Mouse (Mus musculus) naive thymus-derived CD4-positive, alpha-beta T cell, adult 2 months (primary cell): ENCODE data around the gene Aff4.
A peak's percentile ranks its signal among the peaks of the same experiment; 100 is the strongest.
"Not testable (repeated sequence)": the region's sequence is repeated elsewhere in the genome, so short reads cannot be mapped to it uniquely, and the experiment has no call there.

Experiments
- DNase-seq: peaks from one replicate; pipeline ENCODE4 v3.0.0-alpha.2; 2011; ENCODE audit warnings: low read depth

The Aff4 gene

DNA sequence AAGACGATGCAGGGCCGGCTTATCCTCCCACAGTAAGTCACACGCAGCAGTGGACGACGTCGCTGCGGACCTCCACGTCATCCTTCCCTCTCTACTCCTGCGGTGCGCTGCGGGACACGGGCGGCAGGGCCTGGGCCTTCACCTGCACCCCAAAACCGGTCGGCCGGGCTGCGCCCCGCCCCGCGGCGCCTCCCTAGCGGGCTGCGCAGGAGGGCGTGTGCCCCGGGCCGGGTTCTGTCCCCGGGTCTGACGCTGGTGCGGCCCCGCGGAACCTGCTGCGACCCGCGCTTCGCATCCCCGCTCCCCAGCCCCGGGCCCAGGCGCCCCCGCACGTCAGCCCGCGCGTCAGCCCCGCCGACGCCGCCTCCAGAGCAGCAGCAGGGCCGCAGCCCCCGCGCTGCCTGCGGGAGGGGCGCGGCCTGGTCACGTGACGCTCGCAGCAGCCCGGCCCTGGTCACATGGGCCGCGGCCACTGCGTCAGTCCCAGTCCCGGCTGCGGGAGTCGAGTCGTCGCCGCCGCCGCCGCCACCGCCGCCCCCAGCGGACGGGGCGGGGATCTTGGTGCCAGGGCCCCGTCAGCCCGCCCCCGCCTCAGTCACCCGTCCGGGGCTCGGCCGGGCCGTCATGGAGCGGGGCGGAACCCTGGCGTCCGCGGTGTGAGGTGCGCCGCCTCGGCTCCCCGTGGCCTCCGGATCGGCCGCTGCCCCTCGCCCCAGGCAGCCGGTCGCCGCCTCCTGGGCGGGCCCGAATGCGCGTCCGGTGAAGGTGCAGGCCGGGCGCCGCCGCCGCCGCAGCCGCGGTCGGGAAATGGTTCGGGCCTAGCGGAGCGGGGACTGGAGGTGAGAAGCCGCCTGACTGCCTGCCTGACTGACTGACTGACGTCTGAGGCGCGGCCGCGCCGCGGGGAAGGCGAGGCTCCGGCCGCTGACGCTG, at the start of gene Aff4:
TSS of gene Aff4 (plus strand) at position 543 of the 933 bp plus-strand sequence.
- DNase-seq, result peak; percentile 94

DNA sequence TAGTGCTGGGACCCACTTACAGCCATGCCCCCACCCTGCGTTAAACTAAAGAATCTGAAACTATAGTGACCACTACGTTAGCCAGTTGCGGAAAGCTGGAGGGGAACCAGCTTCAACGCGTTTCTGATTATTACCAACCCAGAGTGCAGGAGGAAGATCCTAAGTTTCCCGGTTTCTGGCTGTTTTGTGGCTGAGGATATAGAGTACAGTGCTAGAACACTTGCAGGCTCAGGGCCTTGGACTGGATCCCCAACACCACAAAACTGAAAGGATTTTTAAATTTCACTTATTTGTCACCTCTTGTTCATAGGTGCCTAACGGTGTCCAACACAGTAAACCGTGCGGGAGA, 49.5 kb upstream of the Aff4 start:
- peak; percentile 32 for DNase-seq

DNA sequence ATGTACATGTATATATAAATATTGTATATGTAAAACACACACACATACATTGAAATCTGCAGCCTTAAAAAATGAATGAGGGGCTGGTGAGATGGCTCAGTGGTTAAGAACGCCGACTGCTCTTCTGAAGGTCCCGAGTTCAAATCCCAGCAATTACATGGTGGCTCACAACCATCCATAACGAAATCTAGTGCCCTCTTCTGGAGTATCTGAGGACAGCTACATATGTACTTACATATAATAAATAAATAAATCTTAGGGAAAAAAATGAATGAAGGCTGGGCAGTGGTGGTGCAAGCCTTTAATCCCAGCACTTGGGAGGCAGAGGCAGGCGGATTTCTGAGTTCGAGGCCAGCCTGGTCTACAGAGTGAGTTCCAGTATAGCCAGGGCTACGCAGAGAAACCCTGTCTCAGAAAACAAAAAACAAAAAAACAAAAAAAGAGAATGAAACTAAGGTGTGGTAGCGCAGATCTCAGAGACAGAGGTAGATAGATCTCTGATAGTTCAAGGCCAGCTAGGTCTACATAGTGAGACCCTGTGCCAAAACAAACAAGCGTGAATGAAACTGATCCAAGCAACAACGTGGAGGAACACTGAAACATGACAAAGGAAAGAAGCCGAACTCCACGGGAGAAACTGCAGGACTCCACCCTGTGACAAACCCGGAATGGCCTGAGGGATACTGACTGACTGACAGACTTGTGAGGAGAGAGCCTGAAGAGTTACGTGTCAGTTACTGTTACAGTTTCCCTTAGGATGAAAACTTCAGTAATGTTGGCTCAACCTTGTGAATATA, 46.4 kb upstream of the Aff4 start:
- no peak for DNase-seq

DNA sequence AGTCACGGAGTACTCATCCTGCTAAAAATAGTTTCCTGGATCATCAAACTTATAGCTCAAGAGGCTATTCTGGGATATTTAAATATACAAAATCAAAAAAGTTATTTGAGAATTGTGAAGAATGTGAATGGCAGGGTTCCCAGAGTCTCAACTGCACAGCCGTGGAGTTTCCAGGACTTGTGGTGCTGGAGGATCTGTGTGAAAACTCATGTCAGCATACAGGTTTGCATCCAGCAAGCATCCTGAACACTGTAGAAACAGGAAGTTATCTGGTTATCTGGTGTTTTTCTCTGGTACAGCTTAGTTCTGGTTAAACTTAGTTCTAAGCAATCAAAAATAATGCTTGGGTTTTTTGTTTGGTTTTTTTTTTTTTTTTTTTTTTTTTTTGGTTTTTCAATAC, 43.7 kb upstream of the Aff4 start:
- DNase-seq, result no peak

DNA sequence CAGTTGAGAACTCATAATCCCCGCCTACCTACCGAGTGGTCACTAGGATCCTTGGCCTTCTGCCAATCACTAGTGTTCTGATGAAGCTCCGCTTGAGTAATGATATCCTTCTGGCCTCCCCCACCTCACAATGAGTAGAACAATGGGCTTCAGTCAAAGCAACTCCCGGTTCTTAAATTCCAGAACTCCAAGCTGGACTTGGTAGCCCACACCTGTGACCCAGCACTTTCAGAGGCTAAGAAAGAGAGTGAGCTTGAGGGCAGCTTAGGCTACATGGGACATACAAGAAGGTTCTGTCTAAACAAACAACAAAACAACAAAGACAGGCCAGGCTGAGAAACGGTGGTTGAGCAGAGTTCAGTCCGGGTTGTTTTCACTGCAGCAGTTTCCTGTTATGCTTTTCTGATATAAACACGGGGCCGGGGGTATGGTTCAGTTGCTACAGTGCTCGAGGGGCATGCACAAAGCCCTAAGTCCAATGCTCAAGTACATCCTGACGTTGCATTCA, 43.0 kb upstream of the Aff4 start:
- no peak for DNase-seq

DNA sequence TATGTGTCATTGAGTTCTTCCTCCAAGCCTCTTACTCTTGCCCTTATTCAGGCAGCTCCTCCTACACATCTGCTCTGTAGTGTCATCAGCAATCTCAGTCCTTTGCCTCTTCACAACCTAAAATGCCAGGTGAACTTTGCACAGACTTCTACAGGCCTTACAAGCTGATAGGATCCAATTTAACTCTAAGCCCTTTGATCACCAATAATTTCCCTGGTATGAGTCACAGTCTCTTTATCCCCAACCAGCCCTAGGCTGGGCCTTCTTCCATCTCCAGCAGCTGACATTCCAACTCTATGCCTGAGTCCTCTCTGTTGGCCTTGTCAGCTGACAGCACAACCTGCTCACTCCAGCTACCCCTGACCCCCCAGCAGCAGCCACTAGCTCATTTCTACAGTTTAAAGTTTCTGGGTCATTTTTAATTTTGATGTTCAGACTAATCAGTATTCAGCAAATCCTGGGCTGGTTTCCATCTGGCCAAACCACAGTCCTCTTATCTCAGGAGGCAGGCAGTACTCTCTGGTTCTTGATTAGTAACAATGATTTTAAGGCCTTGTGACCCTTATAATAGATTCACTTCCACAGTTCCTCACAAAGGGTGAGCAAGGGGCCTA, 42.3 kb upstream of the Aff4 start:
- DNase-seq, result no peak

DNA sequence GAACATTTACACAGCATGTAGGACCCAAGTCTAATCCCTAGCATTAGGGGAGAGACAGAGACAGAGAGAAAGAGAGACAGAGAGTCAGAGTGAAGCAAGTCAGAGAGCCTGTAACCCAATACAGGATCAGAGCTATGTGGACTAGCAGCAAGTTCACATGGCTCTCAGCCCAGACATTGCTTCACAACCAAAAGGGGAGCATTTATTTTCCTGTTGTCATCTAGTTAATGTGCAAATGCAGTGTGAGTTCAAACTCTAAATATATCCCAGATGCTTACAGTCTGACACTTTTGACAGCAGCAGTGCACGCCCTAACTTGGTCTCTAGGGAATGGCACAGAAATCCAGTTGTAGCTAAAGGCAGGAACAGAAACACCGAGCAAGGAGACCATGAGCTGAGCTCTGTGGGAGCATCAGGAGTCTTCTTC, 41.7 kb upstream of the Aff4 start:
- no peak for DNase-seq

DNA sequence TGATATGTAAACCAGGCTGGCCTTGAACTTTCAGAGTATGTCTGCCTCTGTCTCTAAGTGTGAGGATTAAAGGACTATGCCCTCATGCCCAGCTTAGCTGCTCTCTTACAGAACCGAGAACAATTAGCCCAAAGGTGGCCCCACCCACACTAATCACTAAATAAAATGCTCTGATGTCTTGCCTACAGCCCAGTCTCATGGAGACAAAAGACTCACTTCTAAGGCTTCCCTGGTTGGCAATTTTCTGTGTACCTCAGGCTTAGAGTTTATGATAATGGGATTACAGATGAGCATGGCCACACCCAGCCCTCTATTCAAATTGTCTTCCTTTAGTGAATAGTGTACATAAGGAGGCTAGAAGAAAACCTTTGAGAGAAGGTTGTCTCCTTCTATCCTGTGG, 39.2 kb upstream of the Aff4 start:
- DNase-seq, result no peak

DNA sequence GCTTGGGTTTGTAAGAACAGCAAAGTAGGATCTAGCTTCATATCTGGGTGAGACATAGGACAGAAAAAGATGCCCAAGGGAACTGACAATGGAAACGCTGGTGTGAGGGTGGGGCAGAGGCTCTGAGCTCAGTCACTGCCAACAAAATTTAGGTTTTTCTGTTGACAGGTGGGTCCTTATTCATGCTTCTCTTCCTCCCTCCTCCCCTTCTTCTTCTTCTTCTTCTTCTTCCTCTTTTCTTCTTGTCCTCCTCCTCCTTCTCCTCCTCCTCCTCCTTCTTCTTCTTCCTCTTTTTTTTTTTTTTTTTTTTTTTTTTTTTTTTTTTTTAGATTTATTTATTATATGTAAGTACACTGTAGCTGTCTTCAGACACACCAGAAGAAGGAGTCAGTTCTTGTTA, 37.8 kb upstream of the Aff4 start:
- not testable (repeated sequence) for DNase-seq

DNA sequence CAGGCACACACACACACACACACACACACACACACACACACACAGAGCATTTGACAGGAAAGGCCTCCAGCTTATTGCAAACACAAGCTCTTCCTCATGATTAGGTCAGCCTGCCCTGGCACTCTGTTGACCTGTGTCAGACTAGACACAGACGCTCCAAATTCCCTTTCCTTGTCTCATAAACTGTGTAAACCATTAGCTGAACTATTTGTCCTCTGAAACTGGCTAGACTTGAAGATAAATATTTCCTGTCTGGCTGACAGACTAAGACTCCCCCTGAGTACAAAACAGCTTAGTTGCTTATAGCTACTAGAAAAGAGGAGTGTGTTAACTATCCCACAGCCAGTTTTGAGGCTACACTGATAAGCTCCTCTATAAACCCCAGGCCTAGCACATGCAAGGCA, 35.9 kb upstream of the Aff4 start:
- no peak for DNase-seq

DNA sequence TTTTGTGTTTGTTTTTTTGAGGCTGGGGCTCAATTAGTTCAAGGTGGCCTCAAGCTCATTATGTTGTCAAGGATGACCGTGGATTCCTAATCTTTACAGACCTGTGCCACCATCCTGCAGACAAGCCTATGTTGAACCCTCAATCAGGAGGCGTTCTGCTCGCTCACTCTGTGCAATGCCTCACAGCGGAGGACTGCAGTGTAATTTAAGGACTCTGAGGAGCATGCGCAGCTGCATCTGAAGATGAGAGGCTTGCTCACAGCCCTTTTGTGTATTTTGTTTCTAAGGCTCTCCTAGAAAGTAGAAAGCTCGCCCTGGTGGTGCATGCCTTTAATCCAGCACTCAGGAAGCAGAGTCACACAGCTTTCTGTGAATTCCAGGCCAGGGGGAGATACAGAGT, 33.6 kb upstream of the Aff4 start:
- no peak for DNase-seq

DNA sequence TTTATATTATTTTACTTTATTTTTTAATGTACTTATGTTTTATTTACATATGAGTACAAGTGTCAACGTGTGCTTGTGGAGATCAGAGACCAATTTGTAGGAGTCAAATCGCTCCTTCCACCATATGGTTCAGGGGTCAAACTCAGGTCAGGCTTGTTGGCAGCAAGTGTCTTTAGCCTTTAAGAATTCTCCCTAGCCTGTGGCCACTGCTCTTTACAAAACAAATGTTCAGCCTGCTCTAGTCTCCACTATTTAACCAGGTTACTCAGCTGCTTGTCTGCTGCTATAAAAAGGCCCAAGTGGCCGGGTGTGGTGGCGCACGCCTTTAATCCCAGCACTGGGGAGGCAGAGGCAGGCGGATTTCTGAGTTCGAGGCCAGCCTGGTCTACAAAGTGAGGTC, 32.6 kb upstream of the Aff4 start:
- no peak for DNase-seq

DNA sequence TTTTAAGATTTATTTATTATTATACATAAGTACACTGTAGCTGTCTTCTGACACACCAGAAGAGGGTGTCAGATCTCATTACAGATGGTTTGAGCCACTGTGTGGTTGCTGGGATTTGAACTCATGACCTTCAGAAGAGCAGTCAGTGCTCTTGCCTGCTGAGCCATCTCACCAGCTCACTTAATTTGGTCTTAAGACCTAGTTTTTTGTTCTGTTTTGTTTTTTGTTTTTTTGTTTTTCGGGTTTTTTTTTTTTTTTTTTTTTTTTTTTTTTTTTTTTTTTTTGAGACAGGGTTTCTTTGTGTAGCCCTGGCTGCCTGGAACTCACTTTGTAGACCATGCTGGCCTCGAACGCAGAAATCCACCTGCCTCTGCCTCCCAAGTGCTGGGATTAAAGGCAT, 32.1 kb upstream of the Aff4 start:
- not testable (repeated sequence) for DNase-seq

DNA sequence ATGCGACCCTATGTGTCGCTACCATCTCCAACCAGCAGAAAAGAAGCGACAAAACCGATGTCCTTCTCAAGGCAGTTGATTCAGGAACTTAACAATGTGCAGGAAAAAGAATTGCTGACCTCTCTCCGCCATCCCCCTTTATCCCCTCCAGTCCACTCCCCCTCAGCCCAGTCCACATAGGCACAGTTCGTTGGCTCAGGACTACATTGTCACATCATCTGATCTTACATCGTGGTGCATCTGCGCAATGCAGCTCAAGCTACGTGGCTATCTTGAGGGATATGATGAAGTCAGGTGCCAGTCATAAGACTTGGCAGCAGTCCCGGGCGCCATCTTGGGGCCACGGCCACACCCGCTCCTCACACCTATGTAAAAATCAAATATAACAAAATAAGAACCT, 30.8 kb upstream of the Aff4 start:
- not testable (repeated sequence) for DNase-seq

DNA sequence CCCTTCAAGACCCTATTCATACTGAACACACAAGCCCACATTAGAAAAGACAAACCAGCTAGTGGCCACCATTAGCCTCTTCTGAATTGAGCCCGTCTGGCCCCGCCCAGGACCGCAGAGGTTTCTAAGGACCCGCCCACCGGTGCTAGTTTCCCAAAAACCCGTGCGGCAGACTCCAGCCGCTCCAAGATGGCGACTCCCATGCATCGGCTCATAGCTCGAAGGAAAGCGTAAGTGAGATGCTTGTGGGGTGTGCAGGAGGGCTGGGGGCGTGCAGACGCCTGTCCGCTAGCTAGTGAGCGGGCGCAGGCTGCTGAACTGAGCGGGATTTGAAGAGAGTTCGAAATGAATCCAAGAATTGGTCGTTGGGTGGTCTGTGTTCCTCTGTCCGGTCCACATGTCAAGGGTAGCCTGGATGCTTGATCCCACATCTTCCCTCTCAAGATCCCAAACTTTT, 26.1 kb upstream of the Aff4 start, which contains the start of gene Zcchc10:
TSS of gene Zcchc10 (plus strand) at position 168 of the 457 bp plus-strand sequence.
- peak; percentile 91 for DNase-seq

DNA sequence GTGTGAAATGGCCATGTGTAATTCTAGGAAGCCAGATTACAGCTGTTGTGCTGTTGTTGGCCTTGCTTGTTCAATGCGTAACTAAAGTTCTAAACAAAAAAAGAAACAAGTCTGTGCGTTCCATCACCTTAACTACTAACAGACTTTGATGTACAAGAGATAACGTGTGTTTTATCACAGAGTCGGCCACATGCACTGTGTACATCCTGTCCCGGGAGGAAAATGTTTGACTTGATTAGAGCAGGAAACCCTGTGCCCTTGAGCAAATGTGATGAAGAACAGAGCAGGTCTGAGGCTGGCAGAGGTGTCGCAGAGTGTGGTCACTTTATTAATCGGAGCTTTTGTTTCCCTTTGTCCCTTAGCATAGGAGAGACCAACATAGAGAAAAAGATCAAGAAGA, 20.3 kb upstream of the Aff4 start:
- peak; percentile 72 for DNase-seq

DNA sequence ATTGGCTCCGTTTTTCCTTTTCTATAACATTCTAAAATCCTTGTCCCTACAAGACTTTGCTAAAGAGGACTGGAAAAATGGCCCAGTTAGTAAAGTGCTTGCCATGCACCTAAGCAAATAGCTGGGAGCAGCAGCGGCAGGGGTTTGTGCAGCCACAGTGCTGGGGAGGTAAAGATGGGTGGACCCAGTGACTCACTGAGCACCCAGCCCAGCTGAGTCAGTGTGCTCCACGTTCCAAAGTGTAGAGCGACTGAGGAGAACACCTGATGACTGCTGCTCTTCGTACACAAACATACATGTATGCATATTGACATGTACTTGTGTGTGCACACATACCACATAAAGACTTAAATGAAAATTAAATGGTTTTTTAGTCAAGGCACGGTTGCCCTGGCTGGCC, 19.5 kb upstream of the Aff4 start:
- no peak for DNase-seq

DNA sequence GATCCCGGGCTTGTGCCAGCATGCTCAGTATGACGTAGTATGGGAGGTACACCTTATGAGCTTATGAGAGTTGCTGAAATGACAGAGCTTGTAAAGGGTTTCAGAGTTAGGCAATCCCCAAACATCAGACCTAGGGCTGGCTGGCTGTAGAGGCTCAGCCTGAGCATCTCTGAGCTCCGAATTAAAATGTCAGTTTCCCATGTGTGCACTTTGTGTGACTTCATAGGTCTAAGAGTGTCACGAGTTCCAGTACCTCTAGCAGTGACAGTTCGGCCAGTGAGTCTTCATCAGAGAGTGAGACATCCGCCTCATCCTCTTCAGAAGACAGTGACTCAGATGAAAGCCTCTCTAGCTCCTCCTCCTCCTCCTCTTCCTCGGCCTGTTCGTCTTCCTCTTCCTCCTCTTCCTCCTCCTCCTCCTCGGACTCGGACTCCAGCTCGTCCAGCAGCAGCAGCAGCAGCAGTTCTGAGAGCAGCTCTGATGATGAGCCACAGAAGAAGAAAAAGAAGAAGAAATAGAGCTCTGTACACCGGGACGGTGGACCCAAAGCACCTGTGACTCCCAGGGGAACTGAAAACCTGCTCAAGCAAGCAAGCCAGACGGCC, 18.5 kb upstream of the Aff4 start:
- no peak for DNase-seq

DNA sequence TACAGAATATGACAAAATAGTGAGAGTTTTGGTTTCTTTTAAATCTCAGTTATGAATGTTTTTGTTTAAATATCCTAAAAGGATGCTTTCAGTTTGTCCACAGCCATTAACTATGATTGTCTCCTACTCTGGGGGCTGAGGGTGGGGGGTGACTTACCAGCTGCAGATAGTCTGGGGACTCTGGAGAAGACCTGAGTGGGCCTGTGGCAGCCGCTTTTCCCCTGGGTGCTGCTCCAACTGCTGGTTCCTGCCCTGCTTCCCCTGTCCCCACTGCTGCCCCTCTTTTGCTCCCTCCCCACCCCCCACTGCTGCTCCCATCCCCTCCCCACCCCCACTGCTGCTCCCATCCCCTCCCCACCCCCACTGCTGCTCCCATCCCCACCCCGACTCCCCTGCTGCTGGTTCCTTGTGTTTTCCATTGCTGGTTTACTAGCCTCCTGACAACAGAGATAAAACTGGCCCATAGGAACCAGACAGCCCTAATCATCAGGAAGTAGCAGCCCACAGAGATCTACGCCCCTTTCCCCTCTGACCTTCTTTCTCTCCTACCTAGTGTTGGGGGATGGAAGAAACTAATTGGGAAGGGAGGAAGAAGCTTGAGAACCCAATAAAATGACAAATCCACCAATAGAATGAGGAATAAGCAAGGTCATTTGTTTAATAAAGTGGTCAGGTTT, 15.0 kb upstream of the Aff4 start:
- no peak for DNase-seq

DNA sequence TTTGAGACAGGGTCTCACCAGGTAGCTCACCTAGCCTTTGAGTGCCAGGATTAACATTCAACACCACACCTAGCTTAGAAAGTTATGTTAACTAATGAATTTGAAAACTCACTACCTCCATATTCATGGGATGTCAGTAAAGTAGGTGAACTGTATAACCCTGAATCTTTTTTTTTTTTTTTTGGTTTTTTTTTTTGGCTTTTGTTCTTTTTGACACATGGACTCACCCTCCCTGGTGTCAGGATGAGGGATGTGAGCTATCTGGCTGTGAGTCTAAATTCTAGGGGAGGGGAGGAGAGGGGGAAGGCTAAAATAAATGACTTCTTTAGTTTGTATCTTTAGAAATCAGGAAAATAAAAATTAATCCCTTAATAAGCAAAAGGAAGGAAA, 14.5 kb upstream of the Aff4 start:
- no peak for DNase-seq

DNA sequence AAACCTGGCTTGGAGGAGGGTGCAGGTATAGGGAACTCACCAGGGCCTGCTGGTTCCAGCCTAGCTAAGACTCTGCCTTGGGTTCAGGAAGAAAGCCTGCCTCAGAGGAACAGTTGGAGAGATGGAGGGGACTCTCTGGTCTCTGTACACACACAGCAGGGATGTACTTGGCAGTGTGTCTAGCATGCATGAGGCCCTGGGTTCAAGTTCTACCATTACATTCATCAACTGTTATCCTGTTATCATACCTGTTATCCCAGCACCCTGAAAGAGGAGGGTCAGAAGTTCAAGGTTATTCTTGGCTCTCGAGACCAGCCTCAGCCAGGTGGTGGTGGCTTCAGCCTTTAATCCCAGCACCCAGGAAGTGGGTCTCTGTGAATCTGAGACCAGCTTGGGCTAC, 13.7 kb upstream of the Aff4 start:
- DNase-seq, result no peak
